Mouse (Mus musculus) heart, postnatal 14 days (tissue): ENCODE results near the gene Arhgap10. TPM values are rescaled to one million over a fixed set of nuclear protein-coding genes. Genes with fewer than 3 reads are reported as not detected.
"Not testable (repeated sequence)": the region's sequence is repeated elsewhere in the genome, so short reads cannot be mapped to it uniquely, and the experiment has no call there.

ENCODE experiments used
- DNase-seq, 2 experiments: peaks; one replicate each; pipeline ENCODE4 v3.0.0; 2021 to 2022
- intact Hi-C: fragments of 180-260 bp; cut with DNase I; formaldehyde crosslinking; loops from one replicate; pipeline ENCODE4 v1.15.1; 2025
- total RNA-seq, 2 experiments: library from RNA; stranded (reverse); gene quantifications; 2 replicates each; pipeline ENCODE4 v1.2.3; 2021

Gene Arhgap10
- total RNA-seq, 2 experiments from 2014 or later, result 48.6 to 52.5 TPM

DNA sequence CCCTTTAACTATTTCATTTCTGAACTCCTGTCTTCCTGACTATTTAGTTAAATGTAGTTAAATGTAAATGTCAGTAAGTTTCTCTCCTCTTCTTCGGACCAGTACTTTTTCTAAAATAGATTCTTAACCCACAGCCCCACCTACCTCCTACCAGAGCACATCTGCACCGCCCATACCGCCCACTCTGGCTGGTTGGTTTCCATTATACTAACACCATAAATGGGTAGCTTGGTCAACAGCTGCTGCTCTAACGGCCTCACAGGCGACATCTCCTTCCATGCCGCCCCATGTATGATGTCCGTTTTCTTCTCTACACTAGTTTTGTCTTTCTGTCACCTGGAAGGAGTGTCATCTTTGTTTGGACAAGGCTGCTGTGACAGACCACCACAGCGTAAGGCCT, 189.3 kb downstream of the Arhgap10 start:
- DNase-seq, result no peak

GRCm38 (mm10) chr8:77327326-77327725, 190.4 kb downstream of the Arhgap10 start:
- intact Hi-C loops, result no loop called here
- no peak for DNase-seq

More for the DNA sequence above, 189.3 kb downstream of the Arhgap10 start:
- intact Hi-C loops, result no loop called here

- intact Hi-C loops, DNase-seq: not testable (repeated sequence)
Observed at GRCm38 (mm10) chr8:77322727-77323126, 195.0 kb downstream of the Arhgap10 start.

GRCm38 (mm10) chr8:77321901-77322300, 195.9 kb downstream of the Arhgap10 start:
- DNase-seq, result no peak
- intact Hi-C loops, result no loop called here

DNA sequence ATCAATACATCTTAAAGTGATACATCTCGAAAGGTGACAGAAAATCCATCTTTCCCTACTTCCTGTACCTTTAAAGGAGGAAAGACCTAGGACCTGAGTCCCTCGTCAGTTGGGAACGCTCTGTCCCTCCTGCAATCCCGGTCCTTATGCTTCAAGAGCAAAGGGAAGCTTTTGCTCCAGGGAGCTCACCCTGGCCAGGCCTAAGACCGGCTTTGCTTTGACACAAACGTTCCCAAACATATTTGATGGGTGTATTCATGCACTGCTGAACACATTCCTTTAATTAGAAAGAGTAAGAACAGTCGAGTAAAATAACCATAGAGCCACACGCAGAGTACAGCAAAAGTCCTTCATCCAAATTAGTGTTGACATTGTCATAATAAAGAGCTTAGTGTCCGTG, 199.2 kb downstream of the Arhgap10 start:
- intact Hi-C loops, result loop anchor here (10.0 kb wide), 2 partner anchors 164 to 1254 kb away; no protein-coding TSS in a partner anchor
- no peak for DNase-seq

GRCm38 (mm10) chr8:77317771-77318170, 200.0 kb downstream of the Arhgap10 start:
- DNase-seq, result no peak
- intact Hi-C loops, result loop anchor here (10.0 kb wide), 2 partner anchors 163 to 1253 kb away; no protein-coding TSS in a partner anchor

- no peak for DNase-seq
- intact Hi-C loops, result loop anchor here (10.0 kb wide), 2 partner anchors 158 to 1248 kb away; no protein-coding TSS in a partner anchor
Observed at GRCm38 (mm10) chr8:77313003-77313402, 204.8 kb downstream of the Arhgap10 start.

DNA sequence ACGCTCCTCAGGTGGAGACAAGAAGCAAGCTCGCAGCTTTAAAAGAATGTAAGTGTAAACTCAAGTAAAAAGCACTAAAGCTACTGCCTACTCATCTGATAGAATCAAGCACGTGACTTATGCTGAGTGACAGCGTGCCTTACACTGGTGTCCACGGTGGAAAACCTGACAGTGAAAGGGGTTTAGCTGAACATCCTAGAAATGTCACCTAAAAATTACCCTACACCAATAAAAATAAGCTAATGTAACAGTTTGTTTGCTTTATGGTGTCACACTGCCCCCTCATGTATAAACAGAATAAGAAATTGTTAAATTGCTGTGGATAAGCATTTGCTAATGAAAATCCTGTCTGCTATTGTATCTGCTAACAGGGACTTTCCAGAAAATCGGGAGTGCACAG, 206.0 kb downstream of the Arhgap10 start:
- intact Hi-C loops, result loop anchor here (10.0 kb wide), 2 partner anchors 157 to 1247 kb away; no protein-coding TSS in a partner anchor
- DNase-seq, result no peak

DNA sequence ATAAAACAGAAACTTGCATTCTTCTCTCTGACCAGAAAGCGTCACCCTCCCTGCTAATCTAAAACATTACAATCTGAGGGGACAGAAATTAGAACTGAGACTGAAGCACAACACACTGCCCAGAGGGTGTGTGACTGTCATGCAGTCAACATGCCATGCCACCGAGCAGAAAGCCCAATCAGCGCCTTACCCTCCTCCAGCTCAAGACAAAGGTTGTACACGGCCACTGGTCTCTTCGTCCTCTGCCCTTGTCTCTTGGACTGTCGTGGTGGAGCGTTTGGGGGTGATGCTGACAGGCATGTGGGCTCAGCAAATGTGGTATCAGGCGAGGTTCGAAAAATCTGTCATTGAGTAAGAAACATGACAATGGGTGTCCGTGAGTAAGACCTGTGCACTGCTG, 207.2 kb downstream of the Arhgap10 start:
- no peak for DNase-seq
- intact Hi-C loops, result loop anchor here (10.0 kb wide), 2 partner anchors 156 to 1246 kb away; no protein-coding TSS in a partner anchor

GRCm38 (mm10) chr8:77310026-77310425, 207.7 kb downstream of the Arhgap10 start:
- DNase-seq, result peak in 1 of 2 experiments; percentile 21
- intact Hi-C loops, result loop anchor here (10.0 kb wide), 2 partner anchors 155 to 1245 kb away; no protein-coding TSS in a partner anchor

DNA sequence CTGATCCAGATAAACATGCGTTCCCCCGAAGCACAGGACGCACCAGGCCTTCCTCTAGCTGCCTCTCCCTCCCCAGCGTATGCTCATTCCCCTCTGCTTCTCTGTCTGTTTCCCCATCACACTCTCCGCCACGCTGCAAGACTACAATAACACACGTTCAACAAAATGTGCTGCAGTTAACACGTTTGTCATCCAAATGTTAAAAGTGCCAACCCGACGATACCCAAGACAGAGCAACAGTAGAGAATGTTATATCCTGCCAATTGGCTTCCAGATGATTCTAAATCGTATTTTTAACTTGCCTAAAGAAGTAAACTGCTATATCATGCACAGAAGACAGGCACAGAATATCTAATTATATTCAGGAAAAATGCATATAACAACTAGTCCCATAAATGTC, 223.2 kb downstream of the Arhgap10 start:
- intact Hi-C loops, result no loop called here
- DNase-seq, result no peak

GRCm38 (mm10) chr8:77292649-77293048, 225.1 kb downstream of the Arhgap10 start:
- intact Hi-C loops, result no loop called here
- no peak for DNase-seq

DNA sequence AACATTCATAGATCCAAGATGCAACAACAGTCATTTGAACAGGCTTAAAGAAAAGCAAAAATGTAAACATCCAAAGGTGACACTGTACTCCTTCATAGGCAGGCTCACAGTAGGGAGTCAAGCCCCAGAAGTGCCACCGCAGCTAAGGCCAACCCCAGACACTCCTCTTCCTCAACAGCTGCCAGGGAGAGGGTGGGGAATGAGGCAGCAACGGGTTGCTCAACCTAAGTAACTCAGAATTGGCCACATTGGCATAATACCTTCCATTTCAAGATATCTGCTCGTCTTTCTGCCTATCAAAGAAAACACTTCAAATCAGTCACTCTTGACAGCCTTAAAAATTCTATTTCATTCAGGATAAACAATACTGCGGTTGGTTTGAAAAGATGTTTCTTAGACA, 225.6 kb downstream of the Arhgap10 start:
- no peak for DNase-seq
- intact Hi-C loops, result no loop called here

DNA sequence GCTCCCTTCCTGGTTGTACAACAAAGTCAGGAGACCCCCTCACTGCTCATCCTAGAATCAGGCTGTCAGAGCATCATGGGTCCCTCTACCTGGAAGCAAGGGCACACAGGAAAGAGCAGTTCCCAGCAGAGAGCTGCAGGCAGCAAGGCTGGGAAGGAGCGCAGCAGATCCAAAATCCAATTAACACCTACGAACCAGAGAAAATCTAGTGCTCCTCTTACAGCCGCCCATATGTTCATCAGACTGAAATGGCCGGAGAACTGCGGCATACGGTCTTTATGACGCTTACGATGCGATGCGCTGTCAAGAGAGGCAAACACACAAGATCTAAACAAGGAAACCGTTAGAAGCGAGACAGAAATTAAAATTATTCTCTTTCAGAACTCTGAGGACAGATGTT, 229.3 kb downstream of the Arhgap10 start:
- intact Hi-C loops, result no loop called here
- no peak for DNase-seq

DNA sequence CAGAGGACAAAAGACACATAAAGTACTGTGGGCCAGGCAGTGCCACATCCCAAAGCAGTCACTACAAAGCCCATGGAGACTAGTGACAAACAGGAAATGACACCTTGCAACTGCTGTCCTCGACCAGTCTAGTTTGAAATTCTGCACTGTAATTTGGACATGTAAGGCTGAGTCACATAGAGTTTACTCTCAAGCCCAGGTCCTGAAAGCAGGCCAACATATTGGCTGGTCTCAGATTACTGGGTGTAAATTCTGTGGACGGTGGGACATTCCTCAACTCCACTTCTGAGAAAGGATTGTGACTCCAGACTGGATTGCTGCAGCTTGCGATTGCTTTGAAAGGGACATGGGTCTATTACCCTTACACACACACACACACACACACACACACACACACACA, 229.7 kb downstream of the Arhgap10 start:
- DNase-seq, result no peak
- intact Hi-C loops, result no loop called here

- DNase-seq, result no peak
- intact Hi-C loops, result no loop called here
Observed at GRCm38 (mm10) chr8:77284473-77284872, 233.3 kb downstream of the Arhgap10 start.

GRCm38 (mm10) chr8:77282605-77283236, 235.0 kb downstream of the Arhgap10 start:
- intact Hi-C loops, result no loop called here
- DNase-seq, result no peak

DNA sequence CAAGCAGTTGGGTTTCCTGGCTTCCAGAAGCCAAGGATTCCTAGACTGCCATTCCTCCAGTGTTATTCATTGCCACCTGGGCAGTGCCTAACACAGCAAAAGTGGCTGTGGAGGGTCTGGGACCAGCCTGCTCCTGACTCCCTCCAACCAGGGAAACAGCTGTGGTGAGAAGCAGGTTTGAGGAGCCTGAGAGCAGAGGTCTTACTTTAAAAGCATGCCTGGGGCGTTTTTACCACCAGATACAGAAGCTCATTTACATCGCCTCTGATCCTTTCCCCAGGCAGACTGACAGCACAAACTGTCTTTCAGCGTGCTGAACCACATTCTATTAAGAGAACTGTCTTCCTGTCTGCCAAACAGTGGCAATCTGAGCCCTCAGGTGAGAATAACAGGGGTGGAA, 237.8 kb downstream of the Arhgap10 start:
- DNase-seq, result no peak
- intact Hi-C loops, result no loop called here

GRCm38 (mm10) chr8:77278246-77278645, 239.5 kb downstream of the Arhgap10 start:
- no peak for DNase-seq
- intact Hi-C loops, result no loop called here

DNA sequence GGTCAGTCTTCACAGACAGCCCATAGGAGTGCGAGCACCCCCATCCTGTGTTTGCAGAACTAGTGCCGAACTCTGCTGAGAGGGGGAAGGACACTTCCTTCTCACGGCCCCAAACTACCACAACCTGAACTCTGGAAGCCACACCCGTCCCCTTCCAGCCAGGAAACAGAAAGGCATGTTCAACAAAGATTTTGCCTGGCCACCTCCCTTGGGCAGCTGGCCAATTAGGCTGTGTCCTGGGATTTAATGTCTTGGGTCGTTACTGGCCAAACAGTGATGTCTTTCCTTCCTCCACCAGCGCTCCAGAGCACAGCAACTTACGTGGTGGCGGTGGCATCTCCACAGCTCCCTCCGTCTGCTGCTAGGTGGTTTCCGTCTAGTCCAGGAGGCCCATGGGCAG, 240.9 kb downstream of the Arhgap10 start:
- DNase-seq, result peak; percentile 69 to 70
- intact Hi-C loops, result no loop called here

- DNase-seq, result no peak
- intact Hi-C loops, result no loop called here
Observed at GRCm38 (mm10) chr8:77275571-77275970, 242.2 kb downstream of the Arhgap10 start.

DNA sequence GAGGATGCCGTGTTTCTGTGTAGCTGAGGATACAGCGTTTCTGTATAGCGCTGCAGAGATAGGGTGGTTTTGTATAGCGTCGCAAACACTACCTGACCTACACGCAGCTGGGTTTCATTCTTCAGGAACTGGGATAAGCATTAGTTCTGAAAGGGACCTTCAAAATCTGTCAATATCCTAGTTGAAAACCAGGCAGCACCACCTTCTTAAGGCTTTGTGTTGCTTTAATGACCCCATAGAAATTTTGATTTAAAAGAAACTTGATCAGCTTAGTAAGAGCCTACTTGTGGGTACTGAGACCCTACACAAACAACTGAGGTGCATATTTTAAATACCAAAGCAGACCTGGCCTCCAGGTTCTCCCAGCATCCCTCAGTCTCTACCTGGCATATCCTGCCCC, 245.6 kb downstream of the Arhgap10 start:
- intact Hi-C loops, result no loop called here
- no peak for DNase-seq
